Mouse (Mus musculus): Measurements from ENCODE around the gene Kbtbd2.

Kbtbd2 gene

DNA sequence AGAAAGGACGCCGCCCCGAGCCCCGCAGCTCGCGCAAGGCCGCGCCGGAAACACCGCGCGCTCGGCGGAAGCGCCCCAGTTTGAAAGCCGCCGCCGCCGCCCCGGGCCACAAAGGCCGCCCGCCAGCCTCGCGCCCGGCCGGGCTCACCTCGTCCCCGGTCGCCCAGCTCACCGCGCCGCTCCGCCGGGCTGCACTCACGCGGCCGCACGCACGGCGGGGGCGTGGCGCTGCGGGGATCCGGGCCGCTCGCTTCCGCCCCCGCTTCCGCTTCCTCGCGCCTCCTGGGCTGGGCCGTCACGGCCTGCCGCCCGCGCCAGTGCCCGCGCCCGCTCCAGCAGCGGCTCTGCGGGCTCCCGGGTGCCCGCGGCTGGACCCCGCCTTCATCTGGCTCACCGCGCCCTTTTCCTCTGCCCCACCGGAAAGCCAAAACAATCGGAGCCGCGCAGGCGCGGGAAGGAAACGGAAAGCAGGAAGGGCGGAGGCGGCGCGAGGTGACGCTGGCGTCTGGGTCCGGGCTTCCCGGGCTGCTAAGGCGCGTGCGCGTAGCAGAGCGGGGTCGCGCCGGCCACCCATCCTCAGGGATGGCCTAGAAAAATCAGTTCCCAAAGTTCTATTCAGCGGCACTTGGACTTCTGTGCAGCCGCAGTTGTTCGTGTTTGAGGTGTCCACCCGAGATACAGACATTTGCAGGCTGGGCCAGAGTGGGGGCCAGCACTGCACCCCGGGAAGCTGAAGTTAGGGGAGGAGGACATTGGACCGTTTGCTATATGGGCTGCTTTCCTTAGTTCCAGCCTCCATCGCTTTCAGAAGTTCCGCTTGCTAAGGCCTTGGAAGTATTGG lies at the start of gene Kbtbd2:
Gene Kbtbd2, minus strand, starts transcription at position 503 of the 841 bp plus-strand sequence.
- DNase-seq (ENCODE audit: low read depth, low spot score), result peak; percentile 94

DNA sequence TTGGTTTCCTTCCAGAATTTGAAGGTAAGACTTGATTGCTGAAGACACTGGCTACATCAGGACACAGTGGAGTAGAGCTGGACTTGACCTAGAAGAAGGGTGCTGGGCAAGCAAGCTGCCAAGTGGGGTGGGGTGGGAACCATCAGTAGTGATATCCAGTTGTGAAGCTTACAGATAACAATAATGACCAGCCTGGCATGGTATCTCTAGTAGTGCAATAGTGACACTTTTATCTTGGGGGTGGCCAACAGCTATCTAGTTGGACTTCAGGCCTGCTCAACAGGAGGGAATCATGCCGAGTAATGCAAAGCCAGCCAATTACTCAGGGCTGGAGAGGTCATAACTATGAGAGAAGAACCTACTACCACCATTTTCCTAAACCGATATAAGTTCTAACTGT lies 46.8 kb upstream of the Kbtbd2 start:
- no peak for DNase-seq (ENCODE audit: low read depth, low spot score)

GRCm38 (mm10) chr6:56843229-56843628 lies 45.6 kb upstream of the Kbtbd2 start:
- no peak for DNase-seq (ENCODE audit: low read depth, low spot score)

GRCm38 (mm10) chr6:56837621-56838020 lies 40.0 kb upstream of the Kbtbd2 start:
- DNase-seq (ENCODE audit: low read depth, low spot score), result no peak

DNA sequence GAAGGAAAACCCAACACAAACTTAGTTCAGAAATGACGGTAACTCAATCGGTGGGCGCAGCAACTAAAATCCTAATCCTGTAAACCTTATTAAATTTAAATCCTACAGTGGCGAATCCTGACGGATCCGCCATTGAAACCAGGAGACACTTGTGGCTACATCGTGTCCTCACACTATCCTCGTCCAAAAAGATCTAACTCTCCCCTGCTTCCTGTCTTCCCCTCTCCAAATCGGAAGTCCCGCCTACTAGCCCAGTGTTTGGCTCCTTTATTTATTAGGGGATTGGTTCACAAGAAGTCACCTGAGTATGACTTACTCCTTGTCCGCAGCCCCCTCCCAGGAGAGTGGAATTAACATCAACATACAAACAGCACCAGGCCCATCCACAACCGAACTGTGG lies 39.6 kb upstream of the Kbtbd2 start:
- DNase-seq (ENCODE audit: low read depth, low spot score), result no peak

DNA sequence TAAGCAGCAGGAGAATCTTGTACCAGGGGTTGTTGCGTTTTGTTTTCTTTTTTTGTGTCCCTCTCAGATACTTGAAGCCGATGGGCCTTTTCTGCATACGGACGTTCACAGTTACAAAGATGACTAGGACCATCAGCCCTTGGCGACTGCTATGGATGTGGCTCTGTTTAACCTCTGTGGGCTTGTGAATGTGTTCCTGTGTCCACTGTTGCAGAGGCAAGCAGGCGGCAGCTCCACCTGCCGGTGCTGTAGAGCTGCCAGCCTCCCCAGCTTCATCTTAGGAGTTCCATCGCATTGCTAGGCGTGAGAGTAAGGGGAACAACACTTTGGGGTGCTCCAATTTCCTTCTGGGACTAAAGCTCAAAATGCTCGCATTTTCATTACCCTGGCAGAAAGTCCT lies 37.9 kb upstream of the Kbtbd2 start:
- no peak for DNase-seq (ENCODE audit: low read depth, low spot score)

GRCm38 (mm10) chr6:56834769-56835168 lies 37.2 kb upstream of the Kbtbd2 start:
- DNase-seq (ENCODE audit: low read depth, low spot score), result no peak

- no peak for DNase-seq (ENCODE audit: low read depth, low spot score)
These were observed 35.2 kb upstream of the Kbtbd2 start for GRCm38 (mm10) chr6:56832830-56833229.

- no peak for DNase-seq (ENCODE audit: low read depth, low spot score)
These were observed 34.8 kb upstream of the Kbtbd2 start for GRCm38 (mm10) chr6:56832407-56832796.

- peak; percentile 4 for DNase-seq (ENCODE audit: low read depth, low spot score)
These were observed 34.2 kb upstream of the Kbtbd2 start, which contains the start of gene Fkbp9 for GRCm38 (mm10) chr6:56831697-56832406. TSS of gene Fkbp9 (plus strand) at chr6:56832059.

DNA sequence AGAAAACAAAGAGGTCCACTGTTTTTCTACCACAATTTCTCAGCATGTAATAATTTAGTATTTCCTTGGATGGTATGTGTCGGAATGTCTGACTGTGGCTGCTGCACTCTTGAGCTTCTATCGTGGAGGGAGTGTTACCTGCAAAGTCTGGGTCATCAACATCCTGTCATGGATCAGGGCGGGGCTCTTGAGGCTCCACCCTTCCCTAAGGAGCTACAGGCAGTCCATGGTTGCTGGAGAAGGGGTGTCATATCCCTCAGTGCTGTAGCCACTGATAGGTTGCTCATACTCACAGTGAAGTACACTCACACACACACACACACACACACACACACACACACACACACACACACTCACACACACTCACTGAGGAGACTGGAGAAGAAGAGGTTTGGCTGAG lies 28.0 kb upstream of the Kbtbd2 start:
- no peak for DNase-seq (ENCODE audit: low read depth, low spot score)

- DNase-seq (ENCODE audit: low read depth, low spot score), result no peak
These were observed 21.5 kb upstream of the Kbtbd2 start for GRCm38 (mm10) chr6:56819124-56819487.

GRCm38 (mm10) chr6:56818436-56819123 lies 21.0 kb upstream of the Kbtbd2 start:
- no peak for DNase-seq (ENCODE audit: low read depth, low spot score)

DNA sequence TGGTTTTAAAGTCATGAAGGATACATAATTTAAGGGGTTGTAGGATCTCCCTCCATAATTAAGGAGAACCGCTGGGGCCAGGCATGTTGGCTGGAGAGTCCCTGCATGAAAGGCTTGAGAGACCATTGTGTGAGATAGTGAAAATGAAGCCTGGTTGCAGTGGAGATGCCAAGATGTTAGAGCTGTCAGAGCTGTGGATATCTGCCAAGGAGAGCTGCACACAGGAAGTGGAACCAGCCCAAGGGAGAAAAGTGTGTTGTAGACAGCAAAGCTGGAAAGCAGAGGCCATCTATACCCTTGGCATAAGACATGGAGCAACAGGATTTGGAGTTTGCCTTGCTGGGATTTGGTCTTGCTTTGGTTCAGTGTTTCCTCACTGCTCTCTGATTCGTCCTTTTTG lies 15.7 kb upstream of the Kbtbd2 start:
- no peak for DNase-seq (ENCODE audit: low read depth, low spot score)

DNA sequence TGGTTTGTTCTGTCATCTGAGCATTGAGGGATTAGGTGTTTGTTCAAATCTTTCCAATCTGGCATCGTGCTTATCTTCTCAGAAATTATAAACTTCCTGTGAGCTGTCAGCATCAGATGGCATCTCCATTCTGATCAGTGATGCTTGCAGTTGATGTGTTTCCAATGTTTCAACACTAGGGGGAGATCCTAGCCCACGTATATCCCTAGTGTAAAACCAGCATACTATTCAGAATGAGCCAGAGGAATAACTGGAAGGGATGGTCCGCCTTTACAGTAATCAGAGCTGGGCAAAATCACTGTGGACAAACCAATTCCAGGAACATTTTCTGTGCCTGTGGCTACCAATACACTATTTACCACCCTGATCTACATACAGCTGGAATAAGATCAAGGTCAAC lies 11.0 kb upstream of the Kbtbd2 start:
- DNase-seq (ENCODE audit: low read depth, low spot score), result peak; percentile 81

- DNase-seq (ENCODE audit: low read depth, low spot score), result no peak
These were observed 8.6 kb upstream of the Kbtbd2 start for GRCm38 (mm10) chr6:56806195-56806594.

GRCm38 (mm10) chr6:56805026-56805425 lies 7.4 kb upstream of the Kbtbd2 start:
- DNase-seq (ENCODE audit: low read depth, low spot score), result no peak

GRCm38 (mm10) chr6:56798152-56798465 lies 496 bp upstream of the Kbtbd2 start:
- no peak for DNase-seq (ENCODE audit: low read depth, low spot score)

- DNase-seq (ENCODE audit: low read depth, low spot score), result peak; percentile 68
These were observed 908 bp downstream of the Kbtbd2 start for GRCm38 (mm10) chr6:56796668-56797141.

DNA sequence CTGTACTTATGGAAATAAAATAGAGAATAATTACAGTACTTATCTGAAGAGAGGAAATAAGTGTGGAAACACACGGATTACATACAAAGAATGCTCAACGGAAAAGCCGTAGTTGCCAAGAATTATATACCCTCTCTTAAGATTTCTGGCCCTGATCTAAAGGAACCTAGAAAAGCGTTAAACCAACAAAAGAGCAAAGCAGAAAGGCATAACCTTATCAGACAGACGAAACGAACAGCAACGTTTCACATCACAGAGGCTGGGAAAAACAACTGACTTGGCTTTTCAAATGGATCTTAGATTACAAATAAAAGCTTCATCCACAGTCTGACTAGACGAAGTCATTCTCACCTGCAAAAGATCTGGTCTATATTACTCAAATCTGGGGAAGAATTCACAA lies 1.4 kb downstream of the Kbtbd2 start:
- no peak for DNase-seq (ENCODE audit: low read depth, low spot score)

GRCm38 (mm10) chr6:56794834-56795233 lies 2.8 kb downstream of the Kbtbd2 start:
- no peak for DNase-seq (ENCODE audit: low read depth, low spot score)

DNA sequence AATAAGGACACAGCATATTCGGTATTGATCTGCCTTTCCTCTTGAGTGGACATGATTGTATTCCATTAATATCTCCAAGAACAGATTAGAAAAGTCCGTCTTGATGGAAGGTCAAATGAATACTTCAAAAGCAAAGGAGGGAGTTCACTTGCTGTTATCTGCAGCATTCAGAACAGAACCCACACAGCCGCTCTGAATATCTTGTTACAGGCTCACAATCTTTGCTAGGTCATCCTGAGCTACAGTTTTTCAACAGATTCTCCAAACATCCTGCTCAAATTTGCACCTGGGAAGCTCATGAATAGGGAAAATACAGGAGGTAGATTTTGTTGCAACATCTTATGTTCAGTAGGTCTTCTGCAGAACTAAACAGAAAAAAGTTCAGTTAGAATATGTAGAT lies 8.3 kb downstream of the Kbtbd2 start:
- no peak for DNase-seq (ENCODE audit: low read depth, low spot score)

All from CD4-positive, CD25-positive, alpha-beta regulatory T cell, adult 2 months (primary cell).